Mouse (Mus musculus): ENCODE measurements at regions not wholly inside any gene's neighbourhood (a gene's known extent, or its start where the extent isn't known, plus 50 kb on each side); places are given as distances from the start of the nearest gene placed in this dataset.

GRCm38 (mm10) chr1:59414401-59415210 is 67.6 kb upstream of the Fzd7 start:
- TF ChIP-seq GATA1 (IDR thresholded peaks at IDR 0.05; ENCODE audit: borderline replicate concordance, low read length) (no peak), FLI1 (IDR thresholded peaks at IDR 0.05; ENCODE audit: low read length) (no peak)

Measured in megakaryocyte, embryonic 14.5 days (primary cell).